ENCODE assay signal across 8 mouse cellular contexts in the genomic region with DNA sequence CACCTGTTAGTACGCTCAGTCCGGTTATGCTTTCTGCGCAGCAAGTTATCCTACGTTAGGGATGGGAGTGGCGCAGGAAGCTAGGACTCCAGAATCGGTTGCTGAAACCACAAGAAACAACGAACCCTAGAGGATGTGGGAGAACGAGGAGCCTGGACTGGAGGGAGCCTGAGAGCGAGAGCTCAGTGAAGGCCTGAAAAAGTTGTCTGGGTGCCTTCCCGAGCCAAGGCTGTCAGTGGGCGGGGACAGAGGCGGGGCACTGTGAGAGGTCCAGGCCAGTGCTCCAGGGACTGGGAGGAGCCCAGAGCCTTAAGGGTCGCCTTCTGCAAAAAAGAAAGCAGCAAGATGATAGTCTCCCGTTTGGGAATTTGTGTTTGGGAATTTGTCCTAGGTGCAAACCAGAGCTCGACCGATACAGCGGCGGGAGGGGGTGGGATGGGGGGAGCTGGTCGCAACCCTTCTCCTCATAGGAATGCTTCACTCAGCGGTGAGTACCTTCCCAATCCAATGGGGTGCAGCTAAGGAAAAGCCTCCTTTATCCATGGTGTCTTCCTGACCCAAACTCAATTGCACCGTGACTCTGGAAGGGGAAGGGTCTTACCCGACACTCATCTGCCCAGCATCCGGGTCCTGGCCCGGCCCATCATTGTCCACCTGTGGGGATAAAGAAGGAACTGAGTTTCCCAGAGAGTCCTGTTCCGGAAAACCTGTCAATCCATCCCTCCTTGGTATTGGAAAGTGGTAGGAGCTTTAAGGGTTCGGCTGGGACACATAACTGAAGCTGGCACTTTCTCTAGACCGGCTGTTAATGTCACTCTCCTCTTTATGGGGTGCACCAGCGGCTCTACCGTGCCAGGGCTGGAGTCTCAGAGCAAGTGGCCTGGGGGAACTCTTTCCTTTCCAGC.
DNase-seq lines count a peak whose midpoint lies in the region; ATAC-seq lines count a peak whose summit lies in the region.

No protein-coding gene starts in this region.

- no peak for ATAC-seq in hindbrain, embryonic 16.5 days
- ATAC-seq in liver, embryonic 12.5 days, result no peak
- ATAC-seq in neural tube, embryonic 12.5 days (ENCODE audit: low FRiP score, low read depth), result peak; percentile 68; the same call in 1 of the 2 replicates

- DNase-seq in urinary bladder, adult 18-20 months (ENCODE audit: low spot score in 2 of 2), result peak; percentile 18 to 34
- no peak for DNase-seq in urinary bladder, adult 2 months (ENCODE audit: low spot score)
- DNase-seq in gastrocnemius, postnatal 10 days, result peak; percentile 35
- no peak for DNase-seq in B cell, adult 2 months
- no peak for DNase-seq in thymus, adult 18-20 months

- H3K9me3 ChIP-seq in hindbrain, embryonic 16.5 days (ENCODE audit: control insufficient read depth, low read length), result no peaks in the 10 kb centered on the region
- H3K9me3 ChIP-seq in liver, embryonic 12.5 days (replicated peaks), result peaks cover 4% of the 10 kb centered on the region
- H3K9me3 ChIP-seq in neural tube, embryonic 12.5 days, result peaks cover 4% of the 10 kb centered on the region; the same call in 1 of the 2 replicates

- H3K9ac ChIP-seq in hindbrain, embryonic 16.5 days (ENCODE audit: low read depth, low read length), result peak overlapping the region; percentile 50
- no peak overlapping the region for H3K9ac ChIP-seq in liver, embryonic 12.5 days
- H3K9ac ChIP-seq in neural tube, embryonic 12.5 days, result no peak overlapping the region

- peak overlapping the region; percentile 66 for H3K4me2 ChIP-seq in hindbrain, embryonic 16.5 days (ENCODE audit: low read length)
- peak overlapping the region; percentile 39 for H3K4me2 ChIP-seq in liver, embryonic 12.5 days
- peak overlapping the region; percentile 68 for H3K4me2 ChIP-seq in neural tube, embryonic 12.5 days (replicated peaks)

- peaks cover 14% of the 10 kb centered on the region for H3K4me1 ChIP-seq in hindbrain, embryonic 16.5 days (ENCODE audit: control insufficient read depth, insufficient read depth, low read depth, low read length)
- H3K4me1 ChIP-seq in liver, embryonic 12.5 days, result no peaks in the 10 kb centered on the region
- H3K4me1 ChIP-seq in neural tube, embryonic 12.5 days, result peaks cover 15% of the 10 kb centered on the region

- WGBS in hindbrain, embryonic 16.5 days, result 5% methylated on average over 29 of the region's 29 CpGs
- WGBS in liver, embryonic 12.5 days (ENCODE audit: insufficient replicate concordance), result 9% methylated on average over 29 of the region's 29 CpGs
- WGBS in neural tube, embryonic 12.5 days, result 5% methylated on average over 29 of the region's 29 CpGs

- no peak overlapping the region for H3K27ac ChIP-seq in hindbrain, embryonic 16.5 days (ENCODE audit: low read depth, low read length)
- no peak overlapping the region for H3K27ac ChIP-seq in liver, embryonic 12.5 days
- no peak overlapping the region for H3K27ac ChIP-seq in neural tube, embryonic 12.5 days

- no peaks in the 10 kb centered on the region for H3K36me3 ChIP-seq in hindbrain, embryonic 16.5 days (ENCODE audit: control insufficient read depth, insufficient read depth, low read length)
- H3K36me3 ChIP-seq in liver, embryonic 12.5 days, result no peaks in the 10 kb centered on the region
- H3K36me3 ChIP-seq in neural tube, embryonic 12.5 days, result no peaks in the 10 kb centered on the region

- H3K27me3 ChIP-seq in hindbrain, embryonic 16.5 days (replicated peaks; ENCODE audit: control insufficient read depth, insufficient read depth, low read length), result no peaks in the 10 kb centered on the region; the same call in 1 of the 2 replicates
- H3K27me3 ChIP-seq in liver, embryonic 12.5 days (replicated peaks), result no peaks in the 10 kb centered on the region
- peaks cover 2% of the 10 kb centered on the region; the same call in 1 of the 2 replicates for H3K27me3 ChIP-seq in neural tube, embryonic 12.5 days (replicated peaks)

- H3K4me3 ChIP-seq in hindbrain, embryonic 16.5 days (ENCODE audit: low read length), result peak overlapping the region; percentile 37
- H3K4me3 ChIP-seq in liver, embryonic 12.5 days, result 0 out of 2 replicates have a peak overlapping the region, but pooled peaks have one; percentile 8
- peak overlapping the region; percentile 30 for H3K4me3 ChIP-seq in neural tube, embryonic 12.5 days

Comparison
In these comparisons a context has a peak if more than half of its experiments do, and no peak if none do; other contexts are left out.
1. DNase-seq: peak in urinary bladder, adult 18-20 months (2 of 2) and gastrocnemius, postnatal 10 days (single experiment); none in urinary bladder, adult 2 months (single experiment), B cell, adult 2 months (0 of 2) and thymus, adult 18-20 months (0 of 2).
2. Peak in every context shown above with its lines, with median percentiles within 50 percentile points of each other: H3K4me2 ChIP-seq and H3K4me3 ChIP-seq.